ENCODE assay signal across 8 mouse cellular contexts in genomic region chr9:31687686-31688397, GRCm38 (mm10).
DNase-seq lines count a peak whose midpoint lies in the region; ATAC-seq lines count a peak whose summit lies in the region.

No protein-coding gene starts in this region.

- H3K4me2 ChIP-seq in stomach, embryonic 14.5 days (replicated peaks; ENCODE audit: low read depth, low read length), result peak overlapping the region; percentile 37

- peaks cover 18% of the 10 kb centered on the region for H3K4me1 ChIP-seq in stomach, embryonic 14.5 days (ENCODE audit: control insufficient read depth, insufficient read depth, low read length)

- 0 out of 2 replicates have a peak overlapping the region, but pooled peaks have one; percentile 8 for H3K4me3 ChIP-seq in stomach, embryonic 14.5 days (ENCODE audit: low read depth, low read length)

- DNase-seq in adrenal gland, adult (ENCODE audit: inconsistent age in 2 of 2, low spot score in 1 of 2), result peak; percentile 54 to 81
- DNase-seq in adrenal gland, postnatal 4 days (ENCODE audit: low spot score in 2 of 2), result no peak
- DNase-seq in heart, adult 8-10 months (ENCODE audit: low spot score), result peak; percentile 33
- DNase-seq in kidney, adult 11 months, result peak; percentile 30
- DNase-seq in lung, postnatal 14 days, result peak; percentile 39
- DNase-seq in adipocyte (ENCODE audit: low spot score), result no peak

- H3K27ac ChIP-seq in stomach, embryonic 14.5 days (ENCODE audit: low read length), result no peak overlapping the region

- no peak overlapping the region for H3K9ac ChIP-seq in stomach, embryonic 14.5 days (replicated peaks; ENCODE audit: low read depth, low read length)

- no peaks in the 10 kb centered on the region for H3K9me3 ChIP-seq in stomach, embryonic 14.5 days (ENCODE audit: control insufficient read depth, low read depth, low read length)

- WGBS in stomach, embryonic 14.5 days, result 15% methylated on average over 17 of the region's 17 CpGs

- no peaks in the 10 kb centered on the region for H3K36me3 ChIP-seq in stomach, embryonic 14.5 days (ENCODE audit: control insufficient read depth, insufficient read depth, low read length)

- peak; percentile 50; the same call in 1 of the 2 replicates for ATAC-seq in stomach, embryonic 14.5 days (ENCODE audit: insufficient number of reproducible peaks, insufficient read depth, low FRiP score, low read depth)
- no peak for ATAC-seq in CD4-positive, CD25-positive, alpha-beta regulatory T cell, adult 4 months

- H3K27me3 ChIP-seq in stomach, embryonic 14.5 days (ENCODE audit: control insufficient read depth, insufficient read depth, low read length), result no peaks in the 10 kb centered on the region

Comparison
In these comparisons a context has a peak if more than half of its experiments do, and no peak if none do; other contexts are left out.
1. DNase-seq: peak in adrenal gland, adult (2 of 2), heart, adult 8-10 months (single experiment), kidney, adult 11 months (single experiment) and lung, postnatal 14 days (single experiment); none in adrenal gland, postnatal 4 days (0 of 2) and adipocyte (single experiment).